Mouse (Mus musculus) neural tube, embryonic 14.5 days (tissue): Measurements from ENCODE around the gene Aebp2. TPM values are rescaled to one million over a fixed set of nuclear protein-coding genes. Genes with fewer than 3 reads are reported as not detected.
"Not testable (repeated sequence)": the region's sequence is repeated elsewhere in the genome, so short reads cannot be mapped to it uniquely, and the experiment has no call there.

ENCODE experiments used
- ATAC-seq: fragments of 200-750 bp; cut with Nextera tagmentation; 2 replicates; pipeline ENCODE4 v1.8.0; 2017; ENCODE audit warnings: low read depth, mild to moderate bottlenecking, moderate TSS enrichment, moderate library complexity
- H3K27ac ChIP-seq: fragments of 300-500 bp; sonication (generic); 2 replicates; pipeline ENCODE4 v1.5.1; 2014; ENCODE audit warnings: low read depth, mild to moderate bottlenecking, control low read depth, low read length, moderate library complexity, mixed read lengths
- H3K27me3 ChIP-seq: fragments of 300-500 bp; sonication (generic); 2 replicates; pipeline ENCODE4 v1.6.1; 2014; ENCODE audit warnings: low read length; ENCODE audit not compliant: control insufficient read depth, insufficient read depth
- H3K36me3 ChIP-seq: fragments of 300-500 bp; sonication (generic); 2 replicates; pipeline ENCODE4 v1.6.1; 2014; ENCODE audit warnings: low read length, mixed read lengths; ENCODE audit not compliant: control insufficient read depth, insufficient read depth
- H3K4me1 ChIP-seq: fragments of 300-500 bp; sonication (generic); 2 replicates; pipeline ENCODE4 v1.6.1; 2014; ENCODE audit warnings: low read length; ENCODE audit not compliant: control insufficient read depth, insufficient read depth
- H3K4me2 ChIP-seq: fragments of 300-500 bp; sonication (generic); 2 replicates; pipeline ENCODE4 v1.6.1; 2014; ENCODE audit warnings: mild to moderate bottlenecking, low read depth, low read length, control low read depth
- H3K4me3 ChIP-seq: fragments of 300-500 bp; sonication (generic); 2 replicates; pipeline ENCODE4 v1.5.1; 2014; ENCODE audit warnings: low read depth, low read length, control low read depth, mixed read lengths
- H3K9ac ChIP-seq: fragments of 300-500 bp; sonication (generic); replicated peaks from 2 replicates; pipeline ENCODE4 v1.6.1; 2014; ENCODE audit warnings: low read depth, mild to moderate bottlenecking, control low read depth, low read length, mixed read lengths
- H3K9me3 ChIP-seq: fragments of 300-500 bp; sonication (generic); 2 replicates; pipeline ENCODE4 v1.6.1; 2016; ENCODE audit warnings: low read length; ENCODE audit not compliant: control insufficient read depth
- WGBS: fragments of 180-500 bp; shearing (Covaris S2); extraction: QIAGEN DNeasy Blood & Tissue Kit; methylation state at CpG from one replicate; pipeline ENCODE4 v1.1.7; 2014; 5-methylcytosine and 5-hydroxymethylcytosine counted together
- polyA plus RNA-seq: library from polyadenylated mRNA; unstranded; fragments of >200 nt; fragmentation: Nextera tagmentation; extraction: Ambion mirVana; gene quantifications from 2 replicates; pipeline ENCODE4 v1.2.1, GENCODE M21; 2014

The Aebp2 gene
- polyA plus RNA-seq, 1 experiment from 2014 or later: 12.2 TPM

DNA sequence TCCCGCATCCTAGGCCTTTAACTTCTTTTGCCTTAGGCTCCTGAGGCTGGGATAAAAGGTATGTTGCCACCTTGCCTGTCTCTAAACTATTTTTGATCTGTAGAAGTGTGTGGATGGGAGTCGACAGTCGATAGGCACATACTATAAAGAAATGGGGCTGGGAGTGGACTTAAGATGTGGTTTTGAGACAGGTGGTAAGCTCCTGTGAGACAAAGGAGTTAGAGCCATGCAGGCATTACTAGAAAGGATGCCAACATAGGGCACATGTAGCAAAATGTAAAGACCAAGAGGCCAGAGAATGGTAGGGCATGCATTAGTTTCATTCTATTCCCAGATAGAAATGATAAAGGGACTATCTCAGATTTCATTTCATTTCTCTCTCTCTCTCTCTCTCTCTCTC, 34.5 kb downstream of the Aebp2 start:
- Histone ChIP-seq H3K36me3 (peaks cover 6% of the 10 kb centered on the region; the same call in 1 of the 2 replicates), H3K4me1 (no peaks in the 10 kb centered on the region), H3K4me2 (no peak overlapping the region), H3K27ac (no peak overlapping the region), H3K4me3 (no peak overlapping the region), H3K9me3 (no peaks in the 10 kb centered on the region), H3K9ac (no peak overlapping the region), H3K27me3 (no peaks in the 10 kb centered on the region)
- 95% methylated on average over 3 of the region's 3 CpGs for WGBS
- no peak for ATAC-seq

DNA sequence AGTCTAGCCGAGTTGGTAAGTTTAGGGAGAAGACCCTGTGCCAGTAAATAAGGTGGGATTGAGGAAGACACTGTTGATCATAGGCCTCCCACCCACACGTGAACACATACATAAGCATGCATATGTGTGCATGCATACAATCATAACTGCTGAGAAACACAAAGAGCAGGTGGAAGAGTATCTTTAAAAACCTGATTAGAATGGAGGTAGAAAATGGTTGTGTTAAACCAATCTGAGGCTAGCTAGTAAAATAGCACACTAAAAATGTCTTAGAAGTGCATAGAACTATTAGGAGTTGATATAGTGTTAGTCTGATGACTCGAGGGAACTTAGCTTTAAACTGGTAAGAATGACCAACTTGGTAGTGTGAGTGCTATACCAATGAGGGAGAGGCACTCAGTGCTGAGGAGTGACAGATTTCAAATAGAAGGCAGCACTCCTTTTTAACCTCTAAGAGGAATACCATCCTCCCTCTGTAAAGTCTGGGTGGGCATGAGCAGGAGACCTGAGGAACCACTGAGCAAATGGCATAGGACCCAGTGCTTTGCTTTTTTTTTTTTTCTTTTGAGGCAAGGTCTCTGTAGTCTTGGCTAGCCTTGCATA, 35.6 kb downstream of the Aebp2 start:
- Histone ChIP-seq H3K27ac (no peak overlapping the region), H3K36me3 (peaks cover 6% of the 10 kb centered on the region; the same call in 1 of the 2 replicates), H3K4me2 (no peak overlapping the region), H3K4me1 (no peaks in the 10 kb centered on the region), H3K4me3 (no peak overlapping the region), H3K9ac (no peak overlapping the region), H3K9me3 (no peaks in the 10 kb centered on the region), H3K27me3 (no peaks in the 10 kb centered on the region)
- ATAC-seq: no peak
- WGBS: 84% methylated on average over 3 of the region's 3 CpGs

DNA sequence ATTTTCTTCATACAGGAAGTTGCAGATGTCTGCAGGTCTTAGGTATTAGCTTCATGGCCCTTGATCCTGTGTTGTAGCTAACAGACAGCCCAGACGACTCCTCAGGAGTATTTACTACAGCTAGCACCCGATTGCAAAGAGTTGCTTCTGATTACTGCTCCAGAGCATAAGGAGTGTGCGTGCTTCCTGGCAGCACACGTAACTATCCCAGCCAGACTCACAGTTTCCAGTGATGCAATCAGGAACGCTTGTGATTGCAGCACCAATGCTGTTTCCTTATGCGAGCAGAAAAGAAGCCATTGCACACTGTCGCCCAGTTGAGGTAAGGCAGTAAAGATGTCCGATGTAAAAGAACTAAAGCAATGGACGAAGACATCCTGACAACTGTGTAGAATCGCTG, 38.6 kb downstream of the Aebp2 start:
- ATAC-seq: no peak
- H3K9me3 ChIP-seq: no peaks in the 10 kb centered on the region
- 90% methylated on average over 10 of the region's 10 CpGs for WGBS
- H3K4me2 ChIP-seq: no peak overlapping the region
- H3K4me3 ChIP-seq: no peak overlapping the region
- H3K36me3 ChIP-seq: no peaks in the 10 kb centered on the region
- no peaks in the 10 kb centered on the region for H3K27me3 ChIP-seq
- H3K27ac ChIP-seq: no peak overlapping the region
- no peaks in the 10 kb centered on the region for H3K4me1 ChIP-seq
- H3K9ac ChIP-seq: no peak overlapping the region

DNA sequence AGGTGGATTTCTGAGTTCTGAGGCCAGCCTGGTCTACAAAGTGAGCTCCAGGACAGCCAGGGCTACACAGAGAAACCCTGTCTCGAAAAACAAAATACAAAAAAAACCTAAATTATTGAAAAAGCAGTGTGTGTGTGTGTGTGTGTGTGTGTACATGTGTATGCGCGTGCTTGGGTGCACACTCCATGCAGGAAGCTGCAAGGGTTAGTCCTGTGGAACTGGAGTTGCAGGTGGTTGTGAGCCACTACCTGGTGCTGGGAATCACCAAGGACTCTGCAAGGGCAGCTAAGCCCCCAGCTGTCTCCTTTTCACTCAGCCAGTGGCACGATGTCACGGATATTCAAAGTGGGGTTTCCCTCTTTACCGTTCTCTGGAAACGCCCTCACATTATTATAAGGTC, 39.3 kb downstream of the Aebp2 start:
- H3K9ac ChIP-seq: no peak overlapping the region
- H3K4me1 ChIP-seq: peaks cover 2% of the 10 kb centered on the region; the same call in 1 of the 2 replicates
- no peak overlapping the region for H3K4me3 ChIP-seq
- 87% methylated on average over 7 of the region's 7 CpGs for WGBS
- no peak overlapping the region for H3K27ac ChIP-seq
- H3K36me3 ChIP-seq: no peaks in the 10 kb centered on the region
- H3K4me2 ChIP-seq: no peak overlapping the region
- no peaks in the 10 kb centered on the region for H3K27me3 ChIP-seq
- no peak for ATAC-seq
- H3K9me3 ChIP-seq: no peaks in the 10 kb centered on the region

DNA sequence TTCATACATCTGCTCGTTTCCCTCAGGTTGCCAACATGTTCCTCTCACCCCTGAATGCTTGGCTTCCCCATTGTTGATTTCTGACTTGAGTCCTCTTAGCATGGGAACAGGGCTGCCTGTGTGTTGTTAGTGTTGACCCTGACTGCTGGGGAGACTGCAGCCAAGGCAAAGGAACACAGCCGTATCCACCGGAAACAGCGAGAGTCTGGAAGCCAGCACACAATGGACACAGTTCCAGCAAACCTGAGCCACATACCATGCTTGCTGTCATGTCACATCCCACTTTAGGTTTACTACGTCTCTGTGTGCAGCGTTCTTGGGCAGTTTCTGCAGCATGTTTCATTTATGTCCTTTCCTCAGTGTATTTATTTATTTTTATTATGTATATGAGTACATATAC, 39.8 kb downstream of the Aebp2 start:
- Histone ChIP-seq H3K4me3 (no peak overlapping the region), H3K9me3 (no peaks in the 10 kb centered on the region), H3K4me1 (peaks cover 5% of the 10 kb centered on the region; the same call in 1 of the 2 replicates), H3K27me3 (no peaks in the 10 kb centered on the region), H3K36me3 (no peaks in the 10 kb centered on the region), H3K27ac (no peak overlapping the region), H3K9ac (no peak overlapping the region), H3K4me2 (no peak overlapping the region)
- ATAC-seq: no peak
- WGBS: 77% methylated on average over 6 of the region's 6 CpGs

DNA sequence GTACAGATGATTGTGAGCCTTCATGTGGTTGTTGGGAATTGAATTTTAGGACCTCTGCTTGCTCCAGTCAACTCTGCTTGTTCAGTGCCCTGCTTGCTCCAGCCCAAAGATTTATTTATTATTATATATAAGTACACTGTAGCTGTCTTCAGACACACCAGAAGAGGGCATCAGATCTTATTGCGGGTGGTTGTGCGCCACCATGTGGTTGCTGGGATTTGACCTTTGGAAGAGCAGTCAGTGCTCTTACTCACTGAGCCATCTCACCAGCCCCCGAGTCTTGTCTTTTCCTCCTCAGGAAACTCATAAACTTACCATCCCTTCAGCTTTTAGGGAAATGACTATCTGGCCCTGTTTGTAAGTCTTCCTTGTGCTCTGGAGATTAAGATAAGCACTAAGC, 40.2 kb downstream of the Aebp2 start:
- H3K9me3 ChIP-seq, H3K36me3 ChIP-seq, H3K4me3 ChIP-seq, H3K9ac ChIP-seq, H3K4me2 ChIP-seq, H3K27ac ChIP-seq, H3K27me3 ChIP-seq, H3K4me1 ChIP-seq, ATAC-seq: not testable (repeated sequence)
- 62% methylated on average over 3 of the region's 3 CpGs for WGBS

DNA sequence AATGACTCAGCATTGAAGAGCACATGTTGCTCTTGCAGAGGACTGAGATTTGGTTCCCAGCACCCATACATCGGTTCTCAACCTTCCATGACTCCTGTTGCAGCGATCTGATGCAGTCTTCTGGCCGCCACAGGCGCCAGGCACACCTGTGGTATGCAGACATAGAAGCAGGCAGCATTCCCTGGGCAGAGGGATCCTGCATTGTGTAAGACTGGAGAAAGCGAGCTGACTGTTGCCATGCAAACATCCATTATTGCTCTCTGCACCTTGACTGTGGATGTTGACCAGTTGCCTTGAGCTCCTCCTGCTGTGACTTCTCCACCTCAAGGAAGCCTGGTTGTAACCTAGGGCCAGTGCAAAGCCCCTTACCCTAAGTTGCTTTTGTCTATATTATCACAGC, 42.1 kb downstream of the Aebp2 start:
- Histone ChIP-seq H3K27ac (no peak overlapping the region), H3K4me1 (peaks cover 9% of the 10 kb centered on the region; the same call in 1 of the 2 replicates), H3K27me3 (no peaks in the 10 kb centered on the region), H3K9ac (no peak overlapping the region), H3K4me3 (no peak overlapping the region), H3K36me3 (no peaks in the 10 kb centered on the region), H3K9me3 (no peaks in the 10 kb centered on the region), H3K4me2 (no peak overlapping the region)
- WGBS: 78% methylated on average over 5 of the region's 5 CpGs
- ATAC-seq: no peak

DNA sequence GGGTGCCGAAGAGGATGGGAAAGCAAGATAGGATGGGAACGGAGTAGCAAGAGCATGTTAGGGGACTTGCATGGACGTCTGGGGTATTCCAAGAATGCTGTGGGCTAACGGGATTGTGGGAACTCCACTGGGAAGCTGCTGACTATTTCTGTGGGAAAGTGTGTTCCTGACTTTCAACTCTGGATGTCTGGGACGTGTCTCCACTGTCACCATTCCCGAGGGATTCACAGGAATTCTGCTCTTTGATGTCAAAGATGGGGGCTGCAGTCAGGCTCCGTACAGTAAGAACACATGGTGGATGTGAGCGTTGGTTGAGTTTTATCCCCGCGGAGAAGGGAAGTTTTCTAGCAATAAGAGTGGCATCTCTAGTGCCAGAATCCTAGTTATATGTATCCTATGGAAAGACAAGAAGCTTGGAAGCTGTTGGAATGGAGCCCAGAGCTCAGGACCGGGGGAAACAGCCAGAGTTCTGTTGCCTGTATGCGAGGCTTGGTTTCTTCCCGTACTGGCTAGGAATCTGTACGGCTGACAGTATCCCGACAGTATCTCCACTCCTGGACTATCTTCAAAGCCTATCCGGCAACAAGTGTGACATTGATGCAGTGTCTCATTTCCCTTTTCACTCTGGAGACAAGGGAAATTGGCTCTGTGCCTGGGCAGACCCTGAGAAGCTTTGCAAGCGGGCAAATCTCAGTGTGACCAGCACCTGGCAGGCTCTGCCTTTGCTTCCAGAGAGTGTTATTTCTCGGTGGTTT, 44.2 kb downstream of the Aebp2 start:
- peak; percentile 77 for ATAC-seq
- WGBS: 45% methylated on average over 18 of the region's 18 CpGs
- Histone ChIP-seq H3K36me3 (no peaks in the 10 kb centered on the region), H3K4me1 (peaks cover 9% of the 10 kb centered on the region; the same call in 1 of the 2 replicates), H3K4me2 (no peak overlapping the region; the same call in 1 of the 2 replicates), H3K27me3 (no peaks in the 10 kb centered on the region), H3K9ac (no peak overlapping the region), H3K9me3 (no peaks in the 10 kb centered on the region), H3K4me3 (no peak overlapping the region), H3K27ac (peak overlapping the region; percentile 29; the same call in 1 of the 2 replicates)

DNA sequence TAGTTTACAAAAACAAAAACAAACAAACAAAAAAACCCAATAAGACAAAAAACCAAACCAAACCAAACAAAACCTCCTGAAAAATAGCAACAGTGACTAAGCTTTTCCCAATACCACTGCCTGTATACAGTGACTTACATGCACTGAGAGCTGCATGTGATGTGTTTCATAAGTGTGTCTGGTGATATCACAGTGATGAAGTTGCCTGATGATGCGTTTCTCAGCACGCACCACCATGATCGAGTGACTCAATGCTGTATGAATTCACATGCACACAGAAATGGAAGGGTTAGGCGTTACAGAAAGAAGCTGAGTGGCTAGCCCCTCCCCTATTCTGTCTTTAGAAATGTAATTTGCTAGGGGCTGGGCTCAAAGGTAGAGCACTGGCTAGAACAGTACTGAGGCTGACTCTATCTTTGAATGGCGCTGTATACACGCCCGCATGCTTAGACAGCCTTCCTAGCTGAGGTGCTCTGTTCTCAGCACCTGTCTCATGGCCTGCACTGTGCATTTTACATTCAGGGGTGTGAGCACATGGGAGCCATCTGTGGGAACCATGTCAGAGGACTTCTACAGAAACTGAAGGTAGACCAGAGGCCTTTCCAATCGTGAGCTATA, 44.9 kb downstream of the Aebp2 start:
- Histone ChIP-seq H3K4me3 (no peak overlapping the region), H3K9ac (no peak overlapping the region), H3K27ac (no peak overlapping the region), H3K9me3 (no peaks in the 10 kb centered on the region), H3K4me2 (no peak overlapping the region), H3K36me3 (no peaks in the 10 kb centered on the region), H3K27me3 (no peaks in the 10 kb centered on the region), H3K4me1 (peaks cover 9% of the 10 kb centered on the region; the same call in 1 of the 2 replicates)
- WGBS: 84% methylated on average over 8 of the region's 8 CpGs
- 0 out of 2 replicates have a peak, but pooled peaks have one; percentile 28 for ATAC-seq
